Mouse (Mus musculus) spleen, adult 2 months (tissue): Measurements from ENCODE around the gene Ptprm.

Source experiments
- CTCF ChIP-seq: fragments of 200-500 bp; IDR thresholded peaks from 2 replicates; pipeline ENCODE4 v1.5.1; 2011; ENCODE audit warnings: mild to moderate bottlenecking, inconsistent platforms; ENCODE audit not compliant: insufficient read depth, insufficient read length, insufficient replicate concordance; ENCODE audit errors: extremely low read depth
- POLR2A ChIP-seq: fragments of 200-500 bp; IDR thresholded peaks from 2 replicates; pipeline ENCODE4 v1.6.1; 2011; ENCODE audit warnings: low read depth, low read length, inconsistent platforms

- TF ChIP-seq CTCF = no peak
- no peak for TF ChIP-seq POLR2A
Observed at GRCm38 (mm10) chr17:67027274-67027673, 327.0 kb downstream of the Ptprm start.
